Mouse (Mus musculus): ENCODE measurements around the gene Slc3a2. TPM values are rescaled to one million over a fixed set of nuclear protein-coding genes. Genes with fewer than 3 reads are reported as not detected.
A peak's percentile ranks its signal among the peaks of the same experiment; 100 is the strongest.

Gene Slc3a2
- polyA plus RNA-seq, 1 experiment from 2014 or later: 120 TPM

DNA sequence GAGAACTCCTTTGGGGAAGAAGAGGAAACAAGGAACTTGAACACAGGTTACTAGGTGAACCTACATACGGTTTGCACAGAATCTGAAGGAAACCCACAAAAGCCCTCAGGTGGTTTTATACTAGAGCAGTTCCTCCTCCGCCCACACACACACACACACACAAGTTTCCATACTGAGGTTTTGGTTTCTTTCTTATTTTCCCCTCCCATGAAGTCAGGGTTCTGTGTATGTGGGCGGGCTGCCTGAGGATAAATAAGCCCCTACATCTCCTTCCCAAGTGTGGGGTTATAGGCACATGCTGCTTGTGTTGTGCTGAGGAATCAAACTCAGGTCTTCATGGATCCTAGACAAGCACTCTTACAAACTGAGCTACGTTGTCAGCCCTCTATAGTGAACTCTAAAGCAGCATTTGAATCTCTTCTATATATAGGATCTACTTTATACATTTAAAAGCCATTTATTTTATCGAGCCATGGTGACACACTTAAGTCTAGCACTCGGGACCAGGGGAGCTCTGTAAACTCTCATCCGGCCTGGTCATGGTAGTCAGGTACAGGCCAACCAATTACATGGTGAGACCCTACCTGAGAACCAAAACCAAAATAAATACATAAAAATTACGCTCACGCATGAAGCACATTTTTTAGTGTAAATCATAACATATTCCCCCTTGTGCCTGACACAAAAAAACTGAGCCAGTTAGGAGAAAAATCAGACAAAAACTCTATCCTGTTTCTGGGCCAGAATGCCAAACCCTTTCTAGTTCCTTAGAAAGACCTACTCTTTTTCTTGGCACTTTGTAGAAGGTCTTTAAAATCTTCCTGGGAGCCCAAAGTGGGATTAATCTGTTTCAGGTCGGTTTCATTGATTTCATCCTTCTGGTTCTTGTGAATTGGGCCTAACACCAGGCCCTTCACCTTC lies 11.0 kb downstream of the Slc3a2 start:
- H3K4me1 ChIP-seq (ENCODE audit: control insufficient read depth, insufficient read depth, low read length): 0 out of 2 replicates have a peak, but pooled peaks cover 3% of the 10 kb centered on the region
- DNase-seq (ENCODE audit: low spot score) (no peak), ATAC-seq (replicated peaks; ENCODE audit: insufficient number of reproducible peaks, low FRiP score, low TSS enrichment, low read depth) (no peak)
- H3K9ac ChIP-seq (replicated peaks; ENCODE audit: low read length): peak overlapping the region; percentile 90
- H3K4me3 ChIP-seq (ENCODE audit: low read depth, low read length): peak overlapping the region; percentile 80
- H3K9me3 ChIP-seq (replicated peaks; ENCODE audit: control insufficient read depth, low read length): no peaks in the 10 kb centered on the region
- H3K27ac ChIP-seq (replicated peaks; ENCODE audit: low read depth, low read length): peak overlapping the region; percentile 83
- WGBS: 59% methylated on average over 10 of the region's 10 CpGs
- no peaks in the 10 kb centered on the region for H3K27me3 ChIP-seq (ENCODE audit: control insufficient read depth, insufficient read depth, low read length)
- H3K36me3 ChIP-seq (replicated peaks; ENCODE audit: control insufficient read depth, insufficient read depth, low read depth, low read length): peaks cover 12% of the 10 kb centered on the region
- peak overlapping the region; percentile 65 for H3K4me2 ChIP-seq (ENCODE audit: low read depth, low read length)

DNA sequence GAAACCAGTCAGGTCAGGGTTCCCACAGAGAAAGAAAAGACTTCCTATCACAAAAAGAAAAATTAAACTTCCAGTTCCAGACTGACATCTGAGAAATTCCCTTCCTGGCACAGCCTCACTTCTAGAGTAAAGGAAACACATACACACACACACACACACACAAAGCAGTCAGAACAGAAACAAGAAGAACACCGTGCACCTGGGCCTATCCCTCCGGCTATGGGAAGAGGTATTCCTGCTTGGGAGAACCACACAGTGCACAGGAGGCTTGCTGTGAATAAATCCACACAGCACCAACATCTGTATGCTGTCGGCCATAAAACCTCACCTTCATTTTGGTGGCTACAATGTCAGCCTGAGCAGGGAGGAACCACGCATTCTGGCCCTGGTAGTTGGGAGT lies 11.7 kb downstream of the Slc3a2 start:
- H3K4me2 ChIP-seq (ENCODE audit: low read depth, low read length): peak overlapping the region; percentile 65
- 83% methylated on average over 4 of the region's 4 CpGs for WGBS
- peak overlapping the region; percentile 80; the same call in 1 of the 2 replicates for H3K4me3 ChIP-seq (ENCODE audit: low read depth, low read length)
- H3K27me3 ChIP-seq (ENCODE audit: control insufficient read depth, insufficient read depth, low read length): no peaks in the 10 kb centered on the region
- H3K36me3 ChIP-seq (replicated peaks; ENCODE audit: control insufficient read depth, insufficient read depth, low read depth, low read length): peaks cover 12% of the 10 kb centered on the region
- 0 out of 2 replicates have a peak, but pooled peaks cover 3% of the 10 kb centered on the region for H3K4me1 ChIP-seq (ENCODE audit: control insufficient read depth, insufficient read depth, low read length)
- H3K9me3 ChIP-seq (replicated peaks; ENCODE audit: control insufficient read depth, low read length): no peaks in the 10 kb centered on the region
- peak overlapping the region; percentile 90 for H3K9ac ChIP-seq (replicated peaks; ENCODE audit: low read length)
- DNase-seq (ENCODE audit: low spot score): no peak
- H3K27ac ChIP-seq (replicated peaks; ENCODE audit: low read depth, low read length): no peak overlapping the region
- ATAC-seq (replicated peaks; ENCODE audit: insufficient number of reproducible peaks, low FRiP score, low TSS enrichment, low read depth): no peak

DNA sequence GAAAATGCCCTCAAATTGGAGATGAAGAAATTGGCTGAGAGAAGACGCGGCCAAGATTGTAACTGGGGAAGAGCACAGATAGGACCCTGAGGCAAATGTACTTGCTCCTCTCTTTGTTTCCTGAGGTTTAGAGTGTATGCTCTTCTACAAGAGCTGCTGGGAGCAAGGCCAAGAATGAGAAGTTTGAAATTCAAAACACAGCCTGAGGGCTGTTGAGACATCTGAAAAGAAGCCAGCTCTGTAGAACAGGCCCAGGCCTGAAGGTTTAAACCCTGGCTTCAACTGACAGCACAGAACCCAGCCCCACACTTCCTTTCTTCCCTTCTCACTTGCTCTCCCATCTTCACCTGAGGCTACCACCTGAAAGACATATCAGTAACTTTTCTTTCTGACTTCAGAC lies 13.1 kb downstream of the Slc3a2 start:
- H3K27me3 ChIP-seq (ENCODE audit: control insufficient read depth, insufficient read depth, low read length): no peaks in the 10 kb centered on the region
- no peak for ATAC-seq (replicated peaks; ENCODE audit: insufficient number of reproducible peaks, low FRiP score, low TSS enrichment, low read depth)
- no peaks in the 10 kb centered on the region for H3K9me3 ChIP-seq (replicated peaks; ENCODE audit: control insufficient read depth, low read length)
- no peak overlapping the region for H3K4me3 ChIP-seq (ENCODE audit: low read depth, low read length)
- no peak overlapping the region for H3K4me2 ChIP-seq (ENCODE audit: low read depth, low read length)
- no peak overlapping the region for H3K9ac ChIP-seq (replicated peaks; ENCODE audit: low read length)
- 0 out of 2 replicates have a peak, but pooled peaks cover 3% of the 10 kb centered on the region for H3K4me1 ChIP-seq (ENCODE audit: control insufficient read depth, insufficient read depth, low read length)
- peaks cover 12% of the 10 kb centered on the region for H3K36me3 ChIP-seq (replicated peaks; ENCODE audit: control insufficient read depth, insufficient read depth, low read depth, low read length)
- no peak for DNase-seq (ENCODE audit: low spot score)
- 83% methylated on average over 2 of the region's 2 CpGs for WGBS
- no peak overlapping the region for H3K27ac ChIP-seq (replicated peaks; ENCODE audit: low read depth, low read length)

DNA sequence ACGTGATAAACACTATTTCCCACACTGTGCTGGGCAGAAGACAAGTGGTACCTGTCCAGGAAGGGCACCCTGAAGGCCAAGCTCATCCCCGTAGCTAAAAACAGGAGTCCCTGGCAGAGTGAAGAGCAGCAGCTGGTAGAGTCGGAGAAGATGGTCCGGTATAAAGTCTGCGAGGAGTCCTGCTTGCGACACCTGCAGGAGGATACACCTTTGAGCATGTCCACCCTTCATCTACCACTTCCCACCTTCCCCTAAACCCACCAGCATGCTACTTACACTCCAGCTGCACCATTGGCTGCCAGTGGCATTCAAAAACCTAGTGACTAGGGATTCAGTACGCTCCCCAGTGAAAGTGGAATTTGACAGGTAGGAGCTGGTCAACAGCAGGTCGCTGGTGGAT lies 14.2 kb downstream of the Slc3a2 start:
- peaks cover 12% of the 10 kb centered on the region for H3K36me3 ChIP-seq (replicated peaks; ENCODE audit: control insufficient read depth, insufficient read depth, low read depth, low read length)
- no peak for DNase-seq (ENCODE audit: low spot score)
- no peak for ATAC-seq (replicated peaks; ENCODE audit: insufficient number of reproducible peaks, low FRiP score, low TSS enrichment, low read depth)
- H3K4me1 ChIP-seq (ENCODE audit: control insufficient read depth, insufficient read depth, low read length): 0 out of 2 replicates have a peak, but pooled peaks cover 3% of the 10 kb centered on the region
- H3K27ac ChIP-seq (replicated peaks; ENCODE audit: low read depth, low read length): no peak overlapping the region
- H3K27me3 ChIP-seq (ENCODE audit: control insufficient read depth, insufficient read depth, low read length): no peaks in the 10 kb centered on the region
- H3K9ac ChIP-seq (replicated peaks; ENCODE audit: low read length): no peak overlapping the region
- WGBS: 97% methylated on average over 8 of the region's 8 CpGs
- H3K4me3 ChIP-seq (ENCODE audit: low read depth, low read length): no peak overlapping the region
- no peaks in the 10 kb centered on the region for H3K9me3 ChIP-seq (replicated peaks; ENCODE audit: control insufficient read depth, low read length)
- no peak overlapping the region for H3K4me2 ChIP-seq (ENCODE audit: low read depth, low read length)

GRCm38 (mm10) chr19:8706930-8707329 lies 16.2 kb downstream of the Slc3a2 start:
- no peak for ATAC-seq (replicated peaks; ENCODE audit: insufficient number of reproducible peaks, low FRiP score, low TSS enrichment, low read depth)
- 92% methylated on average over 7 of the region's 7 CpGs for WGBS
- Histone ChIP-seq H3K9me3 (replicated peaks; ENCODE audit: control insufficient read depth, low read length) (no peaks in the 10 kb centered on the region), H3K36me3 (replicated peaks; ENCODE audit: control insufficient read depth, insufficient read depth, low read depth, low read length) (peaks cover 12% of the 10 kb centered on the region), H3K27me3 (ENCODE audit: control insufficient read depth, insufficient read depth, low read length) (no peaks in the 10 kb centered on the region), H3K4me2 (ENCODE audit: low read depth, low read length) (no peak overlapping the region), H3K9ac (replicated peaks; ENCODE audit: low read length) (no peak overlapping the region), H3K27ac (replicated peaks; ENCODE audit: low read depth, low read length) (no peak overlapping the region), H3K4me1 (ENCODE audit: control insufficient read depth, insufficient read depth, low read length) (0 out of 2 replicates have a peak, but pooled peaks cover under 1% of the 10 kb centered on the region), H3K4me3 (ENCODE audit: low read depth, low read length) (no peak overlapping the region)
- DNase-seq (ENCODE audit: low spot score): no peak

- ATAC-seq (replicated peaks; ENCODE audit: insufficient number of reproducible peaks, low FRiP score, low TSS enrichment, low read depth) (no peak), DNase-seq (ENCODE audit: low spot score) (no peak)
- Histone ChIP-seq H3K4me1 (ENCODE audit: control insufficient read depth, insufficient read depth, low read length) (no peaks in the 10 kb centered on the region), H3K36me3 (replicated peaks; ENCODE audit: control insufficient read depth, insufficient read depth, low read depth, low read length) (peaks cover 12% of the 10 kb centered on the region), H3K4me3 (ENCODE audit: low read depth, low read length) (no peak overlapping the region), H3K27ac (replicated peaks; ENCODE audit: low read depth, low read length) (no peak overlapping the region), H3K9me3 (replicated peaks; ENCODE audit: control insufficient read depth, low read length) (no peaks in the 10 kb centered on the region), H3K9ac (replicated peaks; ENCODE audit: low read length) (no peak overlapping the region), H3K4me2 (ENCODE audit: low read depth, low read length) (no peak overlapping the region), H3K27me3 (ENCODE audit: control insufficient read depth, insufficient read depth, low read length) (no peaks in the 10 kb centered on the region)
- WGBS: 89% methylated on average over 7 of the region's 7 CpGs
These were observed 17.0 kb downstream of the Slc3a2 start for GRCm38 (mm10) chr19:8706132-8706667.

DNA sequence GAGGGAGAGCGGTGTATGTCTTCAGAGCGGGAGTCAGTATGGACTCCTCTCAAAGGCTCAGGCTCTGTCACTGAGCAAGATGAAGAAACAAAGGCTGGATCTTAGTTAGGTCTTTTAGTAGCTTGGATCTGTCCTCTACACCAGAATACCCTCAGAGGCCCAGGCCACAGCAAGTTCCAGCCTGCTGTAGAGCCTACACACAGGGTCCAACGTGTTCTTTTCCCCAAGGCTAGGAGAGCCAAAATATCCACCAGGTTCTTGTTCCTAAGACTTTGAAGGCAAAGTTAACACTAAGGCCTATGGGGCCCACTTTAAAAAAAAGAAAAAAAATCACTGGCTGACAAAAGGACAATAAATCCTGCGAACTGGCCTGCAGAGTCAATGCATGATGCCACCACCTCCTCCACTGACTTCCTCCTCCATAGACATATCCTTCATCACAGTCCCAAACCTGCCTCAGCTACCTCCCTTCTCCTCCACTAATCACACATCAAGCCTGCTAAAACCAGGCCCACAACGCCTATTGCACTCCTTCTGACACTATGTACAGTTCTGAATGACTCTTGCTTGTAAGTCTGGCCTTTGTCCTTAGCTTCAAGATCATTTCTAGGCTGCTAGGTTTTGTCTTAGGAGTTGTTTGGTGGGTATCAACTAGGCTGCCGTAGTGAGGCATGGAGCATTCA lies 18.0 kb downstream of the Slc3a2 start:
- Histone ChIP-seq H3K9me3 (replicated peaks; ENCODE audit: control insufficient read depth, low read length) (no peaks in the 10 kb centered on the region), H3K4me1 (ENCODE audit: control insufficient read depth, insufficient read depth, low read length) (no peaks in the 10 kb centered on the region), H3K27ac (replicated peaks; ENCODE audit: low read depth, low read length) (no peak overlapping the region), H3K36me3 (replicated peaks; ENCODE audit: control insufficient read depth, insufficient read depth, low read depth, low read length) (peaks cover 12% of the 10 kb centered on the region), H3K27me3 (ENCODE audit: control insufficient read depth, insufficient read depth, low read length) (no peaks in the 10 kb centered on the region), H3K9ac (replicated peaks; ENCODE audit: low read length) (no peak overlapping the region), H3K4me3 (ENCODE audit: low read depth, low read length) (no peak overlapping the region), H3K4me2 (ENCODE audit: low read depth, low read length) (no peak overlapping the region)
- WGBS: 80% methylated on average over 6 of the region's 6 CpGs
- no peak for ATAC-seq (replicated peaks; ENCODE audit: insufficient number of reproducible peaks, low FRiP score, low TSS enrichment, low read depth)
- DNase-seq (ENCODE audit: low spot score): no peak
